Mouse (Mus musculus) limb, embryonic 15.5 days (tissue): ENCODE measurements at regions not wholly inside any gene's neighbourhood (a gene's known extent, or its start where the extent isn't known, plus 50 kb on each side); places are given as distances from the start of the nearest gene placed in this dataset.
"Not testable (repeated sequence)": the region's sequence is repeated elsewhere in the genome, so short reads cannot be mapped to it uniquely, and the experiment has no call there.

Experiments used
- ATAC-seq: fragments of 200-750 bp; cut with Nextera tagmentation; 2 replicates; pipeline ENCODE4 v1.8.0; 2017; ENCODE audit warnings: low read depth, moderate TSS enrichment; ENCODE audit not compliant: insufficient number of reproducible peaks, low FRiP score, low TSS enrichment
- H3K27ac ChIP-seq: fragments of 300-500 bp; sonication (generic); 2 replicates; pipeline ENCODE4 v1.5.1; 2015; ENCODE audit warnings: moderate library complexity, mild to moderate bottlenecking, inconsistent platforms
- H3K27me3 ChIP-seq: fragments of 300-500 bp; sonication (generic); 2 replicates; pipeline ENCODE4 v1.6.1; 2015; ENCODE audit warnings: inconsistent platforms
- H3K36me3 ChIP-seq: fragments of 300-500 bp; sonication (generic); 2 replicates; pipeline ENCODE4 v1.6.1; 2015; ENCODE audit warnings: inconsistent platforms
- H3K4me1 ChIP-seq: fragments of 300-500 bp; sonication (generic); 2 replicates; pipeline ENCODE4 v1.6.1; 2015; ENCODE audit warnings: inconsistent platforms
- H3K4me2 ChIP-seq: fragments of 300-500 bp; sonication (generic); 2 replicates; pipeline ENCODE4 v1.6.1; 2015; ENCODE audit warnings: mild to moderate bottlenecking, inconsistent platforms
- H3K4me3 ChIP-seq: fragments of 300-500 bp; sonication (generic); 2 replicates; pipeline ENCODE4 v1.5.1; 2015; ENCODE audit warnings: mild to moderate bottlenecking, inconsistent platforms
- H3K9ac ChIP-seq: fragments of 300-500 bp; sonication (generic); 2 replicates; pipeline ENCODE4 v1.6.1; 2015; ENCODE audit warnings: inconsistent platforms
- H3K9me3 ChIP-seq: fragments of 300-500 bp; sonication (generic); 2 replicates; pipeline ENCODE4 v1.6.1; 2016; ENCODE audit warnings: inconsistent platforms
- WGBS: fragments of 180-500 bp; shearing (Covaris S2); methylation state at CpG from one replicate; pipeline ENCODE4 v1.1.7; 2015; 5-methylcytosine and 5-hydroxymethylcytosine counted together

DNA sequence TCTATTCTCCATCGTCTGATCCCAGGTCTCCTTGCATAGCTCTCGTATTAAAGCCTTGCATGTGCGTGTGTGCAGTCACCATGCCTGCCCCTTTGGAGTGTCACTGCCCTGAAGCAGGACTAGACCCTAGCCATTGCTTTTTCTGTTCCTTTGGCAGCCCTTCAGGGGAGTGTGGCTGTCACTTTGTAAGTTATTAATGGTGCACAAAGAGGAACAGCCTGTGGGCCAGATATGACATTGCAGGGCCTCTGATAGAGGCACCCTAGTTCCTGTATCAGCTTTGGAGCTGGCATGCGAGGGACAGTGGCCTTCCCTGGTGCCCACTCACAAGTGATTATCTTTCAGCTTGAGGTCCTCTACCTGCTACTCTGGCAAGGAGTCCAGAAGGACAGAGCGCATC is 92.0 kb downstream of the Tmem121 start:
- H3K4me3 ChIP-seq = no peak overlapping the region
- no peak overlapping the region for H3K27ac ChIP-seq
- ATAC-seq = no peak
- no peaks in the 10 kb centered on the region for H3K27me3 ChIP-seq
- no peak overlapping the region for H3K9ac ChIP-seq
- 85% methylated on average over 5 of the region's 5 CpGs for WGBS
- no peaks in the 10 kb centered on the region for H3K9me3 ChIP-seq
- H3K36me3 ChIP-seq = no peaks in the 10 kb centered on the region
- H3K4me2 ChIP-seq = no peak overlapping the region
- no peaks in the 10 kb centered on the region for H3K4me1 ChIP-seq

DNA sequence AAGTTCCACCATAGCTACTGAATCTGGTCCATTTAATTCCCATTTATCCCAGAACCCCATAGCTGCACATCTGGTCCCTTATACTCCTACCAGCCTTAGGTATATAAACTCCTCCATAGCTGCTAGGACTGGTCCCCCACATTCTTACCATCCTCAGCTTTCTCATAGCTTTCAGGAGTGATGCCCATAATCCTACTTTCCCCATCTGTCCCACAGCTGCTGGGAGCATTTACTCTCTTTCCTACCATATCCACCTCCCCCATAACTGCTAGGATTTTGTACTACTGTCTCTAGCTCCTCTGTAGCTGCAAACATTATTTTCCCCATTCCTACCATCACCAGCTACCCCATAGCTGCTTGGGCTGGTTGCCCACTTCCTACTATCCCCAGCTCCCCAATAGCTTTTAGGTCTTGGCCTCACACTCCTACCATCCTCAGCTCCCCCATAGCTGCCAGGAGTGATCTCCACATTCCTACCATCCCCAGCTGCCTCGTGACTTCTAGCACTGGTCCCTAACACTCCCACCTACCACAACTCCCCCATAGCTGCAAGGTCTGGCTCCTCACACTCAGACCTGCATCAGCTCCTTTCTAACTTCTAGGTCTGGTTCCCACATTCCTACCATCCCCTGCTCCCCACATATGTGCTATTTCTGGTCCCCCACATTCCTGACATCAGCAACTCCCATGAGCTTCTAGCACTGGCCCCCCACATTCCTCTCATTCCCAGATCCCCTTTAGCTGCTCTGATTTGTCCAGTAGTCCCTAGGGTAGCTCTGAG is 106.5 kb downstream of the Tmem121 start:
- no peak overlapping the region for H3K9ac ChIP-seq
- H3K27ac ChIP-seq = no peak overlapping the region
- H3K27me3 ChIP-seq = no peaks in the 10 kb centered on the region
- 0 out of 2 replicates have a peak, but pooled peaks cover 6% of the 10 kb centered on the region for H3K4me1 ChIP-seq
- no peaks in the 10 kb centered on the region for H3K9me3 ChIP-seq
- no peak overlapping the region for H3K4me2 ChIP-seq
- WGBS = 22% methylated on average over 1 of the region's 1 CpGs
- no peak overlapping the region for H3K4me3 ChIP-seq
- ATAC-seq = 0 out of 2 replicates have a peak, but pooled peaks have one; percentile 31
- no peaks in the 10 kb centered on the region for H3K36me3 ChIP-seq

DNA sequence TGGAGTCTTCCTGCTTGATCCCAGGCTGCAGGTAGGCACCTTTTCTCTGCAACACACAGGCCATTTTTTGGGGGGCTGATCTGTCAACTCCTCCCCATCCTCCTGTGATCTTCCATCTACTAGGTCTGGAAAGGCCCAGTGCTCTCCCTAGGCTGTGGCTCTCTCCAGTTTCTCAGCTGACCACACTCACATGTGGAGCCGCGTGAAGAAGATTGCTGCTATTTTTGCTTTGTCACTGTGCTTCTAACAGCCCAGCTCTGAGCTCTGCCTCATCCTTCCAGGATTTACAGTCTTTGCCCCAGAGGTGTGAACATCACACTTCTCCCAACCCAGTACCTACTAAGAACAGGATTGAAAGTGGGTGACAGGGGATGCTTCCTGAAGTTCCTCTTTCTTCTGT is 110.2 kb downstream of the Tmem121 start:
- H3K9ac ChIP-seq = no peak overlapping the region
- H3K9me3 ChIP-seq = no peaks in the 10 kb centered on the region
- no peak overlapping the region for H3K4me3 ChIP-seq
- H3K27me3 ChIP-seq = no peaks in the 10 kb centered on the region
- H3K36me3 ChIP-seq = no peaks in the 10 kb centered on the region
- H3K4me2 ChIP-seq = no peak overlapping the region
- ATAC-seq = no peak
- no peak overlapping the region for H3K27ac ChIP-seq
- 0 out of 2 replicates have a peak, but pooled peaks cover 6% of the 10 kb centered on the region for H3K4me1 ChIP-seq
- 56% methylated on average over 2 of the region's 2 CpGs for WGBS

DNA sequence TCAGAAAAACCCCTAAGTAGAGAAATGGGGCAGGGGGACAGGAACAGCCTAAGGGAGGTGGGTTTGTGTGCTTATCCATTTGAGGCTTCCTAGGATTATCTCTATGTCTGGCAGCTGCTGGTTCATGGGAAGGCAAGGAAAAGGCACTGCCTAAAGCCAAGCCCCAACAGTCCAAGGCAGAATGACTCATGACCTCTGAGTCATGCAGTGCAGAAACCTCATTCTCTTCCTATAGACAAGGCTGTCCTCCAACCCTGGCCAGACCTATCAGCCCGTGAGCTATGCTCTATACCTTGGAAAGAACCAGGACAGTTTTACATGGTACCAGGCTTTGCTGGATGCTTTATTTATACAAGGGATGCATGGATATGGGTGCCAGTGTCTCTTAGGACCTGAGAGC is 120.2 kb downstream of the Tmem121 start:
- Histone ChIP-seq H3K4me3 (no peak overlapping the region), H3K4me2 (no peak overlapping the region), H3K36me3 (no peaks in the 10 kb centered on the region), H3K27me3 (no peaks in the 10 kb centered on the region), H3K9ac (no peak overlapping the region), H3K27ac (no peak overlapping the region), H3K4me1 (no peaks in the 10 kb centered on the region), H3K9me3 (no peaks in the 10 kb centered on the region)
- ATAC-seq = no peak
- WGBS = 83% methylated on average over 1 of the region's 1 CpGs

DNA sequence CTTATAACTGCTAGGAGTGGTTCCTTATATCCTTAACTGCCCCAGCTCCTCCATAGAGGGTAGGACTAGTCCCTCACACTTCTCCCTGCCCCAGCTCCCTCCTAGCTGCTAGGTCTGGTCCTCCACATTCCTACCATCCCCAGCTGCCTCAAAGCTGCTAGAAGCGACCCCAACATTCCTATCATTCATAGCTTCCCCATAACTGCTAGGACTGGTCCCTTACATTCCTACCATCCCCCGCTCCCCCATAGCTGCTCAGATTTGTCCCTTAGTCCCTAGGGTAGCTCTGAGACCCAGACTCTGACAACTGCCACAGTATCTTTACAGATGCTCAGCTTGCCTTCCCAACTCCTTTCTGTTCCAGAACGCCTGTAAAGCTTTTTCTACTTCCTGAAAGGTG is 127.6 kb downstream of the Tmem121 start:
- no peaks in the 10 kb centered on the region for H3K36me3 ChIP-seq
- WGBS = 27% methylated on average over 3 of the region's 3 CpGs
- H3K4me3 ChIP-seq = no peak overlapping the region
- no peaks in the 10 kb centered on the region for H3K9me3 ChIP-seq
- ATAC-seq = no peak
- no peak overlapping the region for H3K9ac ChIP-seq
- no peaks in the 10 kb centered on the region for H3K27me3 ChIP-seq
- H3K27ac ChIP-seq = no peak overlapping the region
- no peak overlapping the region for H3K4me2 ChIP-seq
- H3K4me1 ChIP-seq = no peaks in the 10 kb centered on the region

DNA sequence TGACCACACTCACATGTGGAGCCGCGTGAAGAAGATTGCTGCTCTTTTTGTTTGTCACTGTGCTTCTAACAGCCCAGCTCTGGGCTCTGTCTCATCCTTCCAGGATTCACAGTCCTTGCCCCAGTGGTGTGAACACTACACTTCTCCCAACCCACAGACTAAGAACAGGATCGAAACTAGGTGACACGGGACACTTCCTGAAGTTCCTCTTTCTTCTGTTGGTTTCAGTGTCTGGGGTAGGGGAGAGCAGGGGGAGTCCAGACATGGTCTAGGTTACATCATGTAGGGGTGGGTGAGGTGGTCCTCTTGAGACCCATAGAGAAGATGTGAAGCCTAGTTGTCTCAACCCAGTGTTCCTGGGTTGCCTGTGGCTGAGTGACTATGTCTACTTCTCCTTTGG is 128.9 kb downstream of the Tmem121 start:
- Histone ChIP-seq H3K4me1 (no peaks in the 10 kb centered on the region), H3K27ac (no peak overlapping the region), H3K4me2 (no peak overlapping the region), H3K9ac (no peak overlapping the region), H3K4me3 (no peak overlapping the region), H3K9me3 (no peaks in the 10 kb centered on the region), H3K27me3 (no peaks in the 10 kb centered on the region), H3K36me3 (no peaks in the 10 kb centered on the region)
- no peak for ATAC-seq
- 88% methylated on average over 4 of the region's 4 CpGs for WGBS

DNA sequence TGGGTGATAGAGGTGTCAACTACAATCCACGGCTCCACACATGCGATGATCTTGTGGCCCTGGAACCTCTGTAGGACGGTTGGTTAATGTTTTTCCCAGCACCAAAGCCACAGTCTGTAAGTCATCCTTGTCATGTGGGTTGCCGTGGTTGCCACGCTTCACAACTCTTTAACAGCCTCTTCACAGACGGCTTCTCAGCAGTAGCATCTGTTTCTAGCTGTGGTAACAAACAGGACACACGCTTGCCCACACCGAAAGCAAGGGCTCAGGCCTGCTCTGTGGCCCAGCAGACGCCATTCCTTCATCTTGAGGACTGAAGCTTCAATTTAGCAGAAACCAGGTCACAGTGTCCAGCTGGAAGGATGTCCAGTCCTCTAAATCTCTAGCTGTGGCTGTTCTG is 135.4 kb downstream of the Tmem121 start:
- no peak for ATAC-seq
- Histone ChIP-seq H3K27me3 (no peaks in the 10 kb centered on the region), H3K9ac (no peak overlapping the region), H3K4me2 (no peak overlapping the region), H3K4me1 (no peaks in the 10 kb centered on the region), H3K27ac (no peak overlapping the region), H3K4me3 (no peak overlapping the region), H3K9me3 (no peaks in the 10 kb centered on the region), H3K36me3 (no peaks in the 10 kb centered on the region)
- 73% methylated on average over 9 of the region's 9 CpGs for WGBS

DNA sequence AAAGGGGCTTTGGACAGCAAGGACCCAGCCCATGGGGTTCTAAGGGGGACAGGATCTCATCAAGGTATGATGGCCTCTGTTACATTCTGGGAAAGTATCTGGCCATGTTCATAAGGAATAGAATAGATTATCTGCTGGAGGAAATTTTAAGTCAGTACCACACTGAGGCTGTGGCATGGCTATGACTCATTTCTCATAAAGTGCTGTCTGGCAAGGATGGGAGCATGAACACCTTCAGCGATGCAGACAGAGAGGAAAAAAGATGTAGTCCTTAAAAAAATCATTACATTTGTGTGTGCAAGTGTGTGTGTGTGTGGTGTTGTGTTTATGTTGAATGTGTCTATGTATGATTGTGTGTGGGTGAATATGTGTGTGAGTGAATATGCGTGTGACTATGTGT is 136.4 kb downstream of the Tmem121 start:
- Histone ChIP-seq H3K27me3 (no peaks in the 10 kb centered on the region), H3K4me2 (no peak overlapping the region), H3K9me3 (no peaks in the 10 kb centered on the region), H3K36me3 (no peaks in the 10 kb centered on the region), H3K27ac (no peak overlapping the region), H3K4me1 (no peaks in the 10 kb centered on the region), H3K9ac (no peak overlapping the region), H3K4me3 (no peak overlapping the region)
- ATAC-seq = no peak
- 85% methylated on average over 2 of the region's 2 CpGs for WGBS

DNA sequence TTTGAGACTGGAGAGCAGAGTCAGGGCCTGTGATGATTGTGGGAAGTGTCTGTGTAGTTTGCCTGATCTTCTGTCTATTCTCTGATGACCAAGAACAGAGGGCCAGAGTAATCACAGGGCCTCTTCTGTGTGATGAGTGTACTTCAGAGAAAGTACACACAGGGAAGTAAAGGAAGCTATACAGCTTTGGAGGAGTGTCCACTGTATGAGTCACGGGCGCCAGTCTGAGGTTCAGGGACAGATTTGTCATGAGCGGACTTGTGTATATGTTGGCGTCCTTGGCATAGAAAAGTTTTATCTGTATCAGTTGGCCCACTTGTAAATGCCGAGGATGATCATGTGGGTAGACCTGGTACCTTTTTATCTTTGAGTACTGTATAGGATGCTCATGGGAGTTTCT is 142.1 kb downstream of the Tmem121 start:
- no peaks in the 10 kb centered on the region for H3K36me3 ChIP-seq
- no peak overlapping the region for H3K27ac ChIP-seq
- H3K27me3 ChIP-seq = no peaks in the 10 kb centered on the region
- no peak for ATAC-seq
- no peak overlapping the region for H3K9ac ChIP-seq
- 88% methylated on average over 5 of the region's 5 CpGs for WGBS
- no peaks in the 10 kb centered on the region for H3K4me1 ChIP-seq
- H3K4me2 ChIP-seq = no peak overlapping the region
- no peak overlapping the region for H3K4me3 ChIP-seq
- no peaks in the 10 kb centered on the region for H3K9me3 ChIP-seq

DNA sequence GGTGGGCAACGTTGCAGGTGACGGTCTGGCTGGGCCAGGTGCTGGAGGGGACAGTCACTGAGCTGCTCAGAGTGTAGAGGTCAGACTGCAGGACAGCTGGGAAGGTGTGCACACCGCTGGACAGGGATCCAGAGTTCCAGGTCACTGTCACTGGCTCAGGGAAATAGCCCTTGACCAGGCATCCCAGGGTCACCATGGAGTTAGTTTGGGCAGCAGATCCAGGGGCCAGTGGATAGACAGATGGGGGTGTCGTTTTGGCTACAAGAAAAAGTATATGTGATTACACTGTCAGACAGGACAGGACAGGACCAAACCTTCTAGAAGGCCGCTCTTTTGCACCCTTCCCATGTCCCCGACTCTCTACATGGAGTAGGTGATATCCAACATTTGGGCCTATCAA is 144.5 kb downstream of the Tmem121 start:
- WGBS = 82% methylated on average over 6 of the region's 6 CpGs
- Histone ChIP-seq H3K4me1 (no peaks in the 10 kb centered on the region), H3K4me3 (no peak overlapping the region), H3K9me3 (no peaks in the 10 kb centered on the region), H3K27me3 (no peaks in the 10 kb centered on the region), H3K36me3 (no peaks in the 10 kb centered on the region), H3K27ac (no peak overlapping the region), H3K4me2 (no peak overlapping the region), H3K9ac (no peak overlapping the region)
- no peak for ATAC-seq

DNA sequence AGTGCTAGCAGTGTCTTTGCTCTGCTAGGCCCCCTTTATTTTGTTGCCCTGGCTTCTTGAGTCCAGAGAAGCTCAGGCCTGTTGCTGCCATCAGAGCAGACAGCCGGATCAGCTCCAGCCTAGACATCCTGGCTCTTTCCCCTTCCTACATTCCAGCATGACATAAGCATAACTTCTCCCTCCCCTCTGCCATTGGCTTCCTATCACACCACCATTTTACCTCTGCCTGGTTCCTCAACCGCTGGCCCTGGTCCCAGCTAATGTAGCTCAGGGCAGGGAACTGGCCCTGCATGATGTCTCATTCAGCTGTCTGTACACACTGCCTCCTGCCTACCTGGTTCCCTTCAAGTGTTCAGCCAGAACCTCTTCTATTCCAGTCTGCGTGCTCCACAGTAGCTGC is 146.5 kb downstream of the Tmem121 start:
- no peaks in the 10 kb centered on the region for H3K36me3 ChIP-seq
- H3K4me2 ChIP-seq = no peak overlapping the region
- H3K27me3 ChIP-seq = no peaks in the 10 kb centered on the region
- ATAC-seq = no peak
- H3K9ac ChIP-seq = no peak overlapping the region
- H3K9me3 ChIP-seq = no peaks in the 10 kb centered on the region
- no peak overlapping the region for H3K4me3 ChIP-seq
- WGBS = 81% methylated on average over 3 of the region's 3 CpGs
- no peaks in the 10 kb centered on the region for H3K4me1 ChIP-seq
- H3K27ac ChIP-seq = no peak overlapping the region

DNA sequence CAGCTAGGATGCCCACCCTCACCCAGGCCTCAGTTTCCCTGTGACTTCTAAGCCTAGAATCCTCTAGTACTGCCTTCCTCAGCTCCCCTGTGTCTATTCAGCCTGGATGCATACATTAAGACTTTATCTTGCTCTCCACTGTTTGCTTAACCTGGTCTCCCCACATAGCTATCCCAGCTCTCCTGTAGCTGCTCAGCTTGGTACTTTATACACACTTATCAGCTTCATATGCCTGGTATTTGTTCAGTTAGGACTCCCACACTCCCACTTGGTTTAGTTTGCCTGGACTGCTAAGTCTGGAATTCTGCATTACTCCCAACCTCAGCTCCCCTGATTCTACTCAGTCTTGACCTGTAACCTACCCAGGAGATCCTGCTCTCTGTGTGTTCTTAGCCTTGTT is 147.7 kb downstream of the Tmem121 start:
- Histone ChIP-seq H3K4me1 (no peaks in the 10 kb centered on the region), H3K36me3 (no peaks in the 10 kb centered on the region), H3K4me2 (no peak overlapping the region), H3K27me3 (no peaks in the 10 kb centered on the region), H3K27ac (no peak overlapping the region), H3K9ac (no peak overlapping the region), H3K9me3 (no peaks in the 10 kb centered on the region), H3K4me3 (no peak overlapping the region)
- ATAC-seq = no peak

DNA sequence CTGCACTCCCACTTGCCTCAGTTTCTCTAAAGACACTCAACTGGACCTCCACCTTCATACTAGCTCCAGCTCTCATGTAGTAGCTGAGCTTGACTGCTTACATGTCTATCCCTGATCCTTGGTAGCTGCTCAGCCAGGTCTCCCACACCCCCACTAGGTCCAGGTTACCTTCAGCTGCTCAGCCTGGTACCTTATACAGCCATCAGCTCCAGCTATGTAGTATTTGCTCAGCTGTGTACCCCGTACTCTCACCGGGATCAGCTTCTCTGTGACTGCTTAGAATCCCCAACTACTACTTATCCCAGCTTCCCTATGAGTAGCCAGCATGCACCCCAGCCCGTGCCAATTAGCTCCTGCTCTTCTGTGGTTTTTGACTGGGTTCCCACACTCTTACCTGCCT is 148.1 kb downstream of the Tmem121 start:
- WGBS = 81% methylated on average over 3 of the region's 3 CpGs
- H3K36me3 ChIP-seq, ATAC-seq: not testable (repeated sequence)

More for the DNA sequence above, 148.1 kb downstream of the Tmem121 start:
- H3K9ac ChIP-seq, H3K4me2 ChIP-seq, H3K27me3 ChIP-seq, H3K4me1 ChIP-seq, H3K4me3 ChIP-seq, H3K9me3 ChIP-seq, H3K27ac ChIP-seq: not testable (repeated sequence)
